Mouse (Mus musculus) spleen, postnatal 14 days (tissue): Measurements from ENCODE around the gene Abca7.
"Not testable (repeated sequence)": the region's sequence is repeated elsewhere in the genome, so short reads cannot be mapped to it uniquely, and the experiment has no call there.

Source experiments
- DNase-seq, 2 experiments: peaks; one replicate each; pipeline ENCODE4 v3.0.0; 2021 to 2022; ENCODE audit warnings: low spot score in 2 of 2

The Abca7 gene

GRCm38 (mm10) chr10:80045364-80045763, 49.1 kb downstream of the Abca7 start:
- not testable (repeated sequence) for DNase-seq

GRCm38 (mm10) chr10:80045766-80046165, 49.5 kb downstream of the Abca7 start:
- no peak for DNase-seq

GRCm38 (mm10) chr10:80047041-80047565, 50.8 kb downstream of the Abca7 start, which contains the start of gene Gpx4:
Gene Gpx4, plus strand, starts transcription at chr10:80047166.
- DNase-seq = no peak

- no peak for DNase-seq
Measured at GRCm38 (mm10) chr10:80048396-80048795, 52.1 kb downstream of the Abca7 start.

- no peak for DNase-seq
Measured at GRCm38 (mm10) chr10:80048834-80049233, 52.5 kb downstream of the Abca7 start.

GRCm38 (mm10) chr10:80050244-80050643, 54.0 kb downstream of the Abca7 start:
- no peak for DNase-seq

GRCm38 (mm10) chr10:80050885-80051617, 54.8 kb downstream of the Abca7 start:
- no peak for DNase-seq

GRCm38 (mm10) chr10:80051618-80052373, 55.5 kb downstream of the Abca7 start:
- no peak for DNase-seq

- no peak for DNase-seq
Measured at GRCm38 (mm10) chr10:80052374-80052764, 56.1 kb downstream of the Abca7 start.

GRCm38 (mm10) chr10:80053259-80053780, 57.0 kb downstream of the Abca7 start:
- DNase-seq = peak; percentile 99

- DNase-seq = peak; percentile 55 to 58
Measured at GRCm38 (mm10) chr10:80053831-80054815, 57.8 kb downstream of the Abca7 start.

GRCm38 (mm10) chr10:80054911-80055310, 58.6 kb downstream of the Abca7 start:
- DNase-seq = not testable (repeated sequence)

- DNase-seq = no peak
Measured at GRCm38 (mm10) chr10:80055364-80055763, 59.1 kb downstream of the Abca7 start.

GRCm38 (mm10) chr10:80055891-80056290, 59.6 kb downstream of the Abca7 start:
- DNase-seq = no peak

GRCm38 (mm10) chr10:80056506-80056905, 60.2 kb downstream of the Abca7 start:
- no peak for DNase-seq

GRCm38 (mm10) chr10:80056976-80057682, 60.8 kb downstream of the Abca7 start:
- no peak for DNase-seq

- DNase-seq = no peak
Measured at GRCm38 (mm10) chr10:80057683-80058326, 61.5 kb downstream of the Abca7 start.

- DNase-seq = no peak
Measured at GRCm38 (mm10) chr10:80063104-80063503, 66.8 kb downstream of the Abca7 start.

GRCm38 (mm10) chr10:80063877-80064650, 67.8 kb downstream of the Abca7 start:
- no peak for DNase-seq
